Mouse (Mus musculus) stomach, postnatal 0 days (tissue): Measurements from ENCODE around the gene Skil.

Experiments
- CTCF ChIP-seq: IDR thresholded peaks from 2 replicates; pipeline ENCODE4 v1.5.1; 2016; ENCODE audit warnings: antibody characterized with exemption, low read depth, mild to moderate bottlenecking, moderate library complexity
- EP300 ChIP-seq: optimal IDR thresholded peaks from 2 replicates; pipeline ENCODE3; 2016; ENCODE audit warnings: antibody characterized with exemption

DNA sequence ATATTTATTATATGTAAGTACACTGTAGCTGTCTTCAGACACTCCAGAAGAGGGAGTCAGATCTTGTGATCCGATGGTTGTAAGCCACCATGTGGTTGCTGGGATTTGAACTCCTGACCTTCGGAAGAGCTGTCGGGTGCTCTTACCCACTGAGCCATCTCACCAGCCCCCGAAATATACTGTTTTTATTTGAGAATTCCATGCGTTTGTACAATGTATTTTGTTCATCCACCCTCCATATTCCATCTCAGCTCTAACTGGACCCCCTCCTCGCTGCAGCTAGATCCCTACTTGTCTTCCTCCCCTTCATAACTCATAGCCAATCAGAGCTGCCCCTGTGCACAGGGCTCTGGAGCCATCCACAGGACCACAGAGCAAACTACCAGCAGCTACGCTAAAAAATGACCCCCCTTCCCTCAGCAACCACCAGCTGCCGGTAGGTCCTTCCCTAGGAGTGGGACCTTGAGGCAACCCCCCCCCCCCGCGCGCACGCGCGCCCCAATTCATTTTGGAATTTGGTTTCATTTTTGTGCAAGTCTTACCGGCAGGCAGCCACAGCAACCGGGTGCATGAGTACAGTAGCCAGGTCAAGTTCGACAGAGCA is 38.7 kb upstream of the Skil start:
- TF ChIP-seq EP300 (no peak), CTCF (peak; percentile 41; the same call in 1 of the 2 replicates)
